Mouse (Mus musculus) limb, embryonic 11.5 days (tissue): ENCODE measurements at regions not wholly inside any gene's neighbourhood (a gene's known extent, or its start where the extent isn't known, plus 50 kb on each side); places are given as distances from the start of the nearest gene placed in this dataset.
A peak's percentile ranks its signal among the peaks of the same experiment; 100 is the strongest.

Experiments used
- ATAC-seq: fragments of 200-750 bp; cut with Nextera tagmentation; 2 replicates; pipeline ENCODE4 v1.8.0; 2017; ENCODE audit warnings: low read depth; ENCODE audit not compliant: insufficient number of reproducible peaks, low FRiP score, low TSS enrichment
- DNase-seq: peaks from one replicate; pipeline ENCODE4 v3.0.0-alpha.2; 2015; ENCODE audit warnings: low spot score
- H3K27ac ChIP-seq: fragments of 300-500 bp; sonication (generic); replicated peaks from 2 replicates; pipeline ENCODE4 v1.5.1; 2014; ENCODE audit warnings: low read depth, mild to moderate bottlenecking, low read length
- H3K27me3 ChIP-seq: fragments of 300-500 bp; sonication (generic); 2 replicates; pipeline ENCODE4 v1.6.1; 2014; ENCODE audit warnings: mild to moderate bottlenecking, low read length, mixed read lengths; ENCODE audit not compliant: control insufficient read depth, insufficient read depth
- H3K36me3 ChIP-seq: fragments of 300-500 bp; sonication (generic); 2 replicates; pipeline ENCODE4 v1.6.1; 2014; ENCODE audit warnings: mild to moderate bottlenecking, low read length, moderate library complexity, mixed read lengths; ENCODE audit not compliant: control insufficient read depth, insufficient read depth
- H3K4me1 ChIP-seq: fragments of 300-500 bp; sonication (generic); 2 replicates; pipeline ENCODE4 v1.6.1; 2014; ENCODE audit warnings: low read length, mixed read lengths; ENCODE audit not compliant: control insufficient read depth, insufficient read depth
- H3K4me2 ChIP-seq: fragments of 300-500 bp; sonication (generic); 2 replicates; pipeline ENCODE4 v1.6.1; 2014; ENCODE audit warnings: low read depth, mild to moderate bottlenecking, moderate library complexity; ENCODE audit not compliant: severe bottlenecking
- H3K4me3 ChIP-seq: fragments of 300-500 bp; sonication (generic); 2 replicates; pipeline ENCODE4 v1.5.1; 2014; ENCODE audit warnings: low read depth, low read length
- H3K9ac ChIP-seq: fragments of 300-500 bp; sonication (generic); 2 replicates; pipeline ENCODE4 v1.6.1; 2014; ENCODE audit warnings: mild to moderate bottlenecking, low read length
- H3K9me3 ChIP-seq: fragments of 300-500 bp; sonication (generic); 2 replicates; pipeline ENCODE4 v1.6.1; 2016; ENCODE audit warnings: low read length; ENCODE audit not compliant: control insufficient read depth
- WGBS: fragments of 180-500 bp; shearing (Covaris S2); extraction: QIAGEN DNeasy Blood & Tissue Kit; methylation state at CpG from one replicate; pipeline ENCODE4 v1.1.7; 2014; 5-methylcytosine and 5-hydroxymethylcytosine counted together

- Histone ChIP-seq H3K36me3 (no peaks in the 10 kb centered on the region), H3K4me3 (no peak overlapping the region), H3K9me3 (no peaks in the 10 kb centered on the region), H3K27ac (0 out of 2 replicates have a peak overlapping the region, but pooled peaks have one; percentile 14), H3K27me3 (no peaks in the 10 kb centered on the region), H3K4me2 (no peak overlapping the region), H3K9ac (no peak overlapping the region), H3K4me1 (peaks cover 10% of the 10 kb centered on the region)
- DNase-seq (no peak), ATAC-seq (no peak)
- 41% methylated on average over 8 of the region's 8 CpGs for WGBS
Observed at GRCm38 (mm10) chr8:87152068-87152915, 267.2 kb upstream of the N4bp1 start.

DNA sequence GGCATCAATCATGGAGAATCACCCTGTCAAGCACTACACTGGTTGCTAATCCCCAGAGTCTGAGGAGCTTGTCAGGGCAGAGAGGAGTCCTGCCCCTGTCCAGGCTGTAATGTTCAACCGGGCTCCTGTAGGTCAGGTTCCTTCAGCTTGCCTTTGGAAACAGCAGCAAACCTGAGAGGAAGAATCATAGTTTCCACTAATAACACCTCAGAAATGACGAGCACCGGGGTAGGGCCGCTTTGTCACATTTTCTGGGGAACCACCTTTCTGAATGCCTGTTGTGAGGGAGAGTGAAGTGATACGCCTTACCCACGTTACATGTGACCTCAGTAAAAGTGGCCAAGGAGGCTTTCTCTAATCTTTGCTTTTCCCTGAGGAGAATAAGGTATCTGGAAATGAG, 263.8 kb upstream of the N4bp1 start:
- Histone ChIP-seq H3K9me3 (no peaks in the 10 kb centered on the region), H3K27me3 (no peaks in the 10 kb centered on the region), H3K36me3 (no peaks in the 10 kb centered on the region), H3K27ac (no peak overlapping the region), H3K9ac (no peak overlapping the region), H3K4me1 (peaks cover 12% of the 10 kb centered on the region), H3K4me2 (no peak overlapping the region), H3K4me3 (no peak overlapping the region)
- DNase-seq: no peak
- WGBS: 88% methylated on average over 6 of the region's 6 CpGs
- ATAC-seq: no peak

GRCm38 (mm10) chr8:87147704-87148103, 262.6 kb upstream of the N4bp1 start:
- no peaks in the 10 kb centered on the region for H3K36me3 ChIP-seq
- peaks cover 10% of the 10 kb centered on the region for H3K4me1 ChIP-seq
- no peak overlapping the region for H3K9ac ChIP-seq
- H3K27ac ChIP-seq: no peak overlapping the region
- H3K4me2 ChIP-seq: no peak overlapping the region
- ATAC-seq: no peak
- no peaks in the 10 kb centered on the region for H3K27me3 ChIP-seq
- H3K4me3 ChIP-seq: no peak overlapping the region
- 78% methylated on average over 5 of the region's 5 CpGs for WGBS
- no peak for DNase-seq
- no peaks in the 10 kb centered on the region for H3K9me3 ChIP-seq

DNA sequence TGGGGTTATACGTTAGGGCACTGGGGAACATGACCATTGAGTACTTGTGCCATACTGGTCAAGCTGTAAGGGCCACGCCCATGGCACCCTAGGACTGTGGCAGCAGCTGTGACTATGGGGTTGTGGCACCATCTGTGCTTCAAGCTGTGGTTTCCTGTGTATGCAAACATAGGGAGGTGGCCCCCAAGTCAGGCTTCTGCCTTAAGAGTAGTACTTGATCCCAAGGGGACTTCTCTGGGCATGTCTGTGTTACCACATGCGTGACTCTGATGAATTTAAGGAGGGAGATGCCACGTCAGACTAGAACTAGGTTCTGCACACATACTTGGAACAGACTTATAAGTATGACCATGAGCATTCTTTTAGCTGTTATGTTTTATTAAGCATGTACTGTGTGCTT, 252.4 kb upstream of the N4bp1 start:
- no peak for ATAC-seq
- H3K4me1 ChIP-seq: no peaks in the 10 kb centered on the region
- no peak overlapping the region for H3K9ac ChIP-seq
- no peak overlapping the region for H3K4me3 ChIP-seq
- no peaks in the 10 kb centered on the region for H3K36me3 ChIP-seq
- H3K27ac ChIP-seq: no peak overlapping the region
- WGBS: 87% methylated on average over 4 of the region's 4 CpGs
- no peaks in the 10 kb centered on the region for H3K9me3 ChIP-seq
- H3K27me3 ChIP-seq: no peaks in the 10 kb centered on the region
- no peak for DNase-seq
- no peak overlapping the region for H3K4me2 ChIP-seq

DNA sequence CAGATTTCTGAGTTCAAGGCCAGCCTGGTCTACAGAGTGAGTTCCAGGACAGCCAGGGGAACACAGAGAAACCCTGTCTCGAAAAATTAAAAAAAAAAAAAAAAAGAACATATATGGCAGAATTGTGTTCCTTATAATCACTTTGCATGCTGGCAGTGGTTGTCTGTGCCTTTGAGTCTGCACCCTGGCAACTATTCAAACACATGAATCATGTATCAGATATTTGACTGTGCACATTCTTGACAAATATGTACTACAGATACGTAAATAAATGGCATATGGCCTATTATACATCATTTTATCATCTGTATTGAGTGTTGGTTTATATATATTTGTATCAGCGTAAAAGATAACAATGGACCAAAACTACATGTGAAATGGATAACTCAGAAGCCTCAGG, 246.7 kb upstream of the N4bp1 start:
- ATAC-seq: no peak
- Histone ChIP-seq H3K27ac (no peak overlapping the region), H3K4me3 (no peak overlapping the region), H3K4me2 (no peak overlapping the region), H3K9ac (no peak overlapping the region), H3K9me3 (no peaks in the 10 kb centered on the region), H3K36me3 (no peaks in the 10 kb centered on the region), H3K27me3 (no peaks in the 10 kb centered on the region), H3K4me1 (no peaks in the 10 kb centered on the region)
- 75% methylated on average over 3 of the region's 3 CpGs for WGBS
- DNase-seq: no peak

- 66% methylated on average over 3 of the region's 3 CpGs for WGBS
- Histone ChIP-seq H3K36me3 (no peaks in the 10 kb centered on the region), H3K9ac (no peak overlapping the region), H3K4me1 (no peaks in the 10 kb centered on the region), H3K4me3 (no peak overlapping the region), H3K27me3 (no peaks in the 10 kb centered on the region), H3K4me2 (no peak overlapping the region), H3K9me3 (no peaks in the 10 kb centered on the region), H3K27ac (no peak overlapping the region)
- DNase-seq (no peak), ATAC-seq (no peak)
Observed at GRCm38 (mm10) chr8:87130691-87131090, 245.6 kb upstream of the N4bp1 start.

- H3K9me3 ChIP-seq: no peaks in the 10 kb centered on the region
- no peaks in the 10 kb centered on the region for H3K36me3 ChIP-seq
- 74% methylated on average over 4 of the region's 4 CpGs for WGBS
- no peak for DNase-seq
- no peak overlapping the region for H3K4me3 ChIP-seq
- no peaks in the 10 kb centered on the region for H3K27me3 ChIP-seq
- no peak overlapping the region for H3K27ac ChIP-seq
- no peaks in the 10 kb centered on the region for H3K4me1 ChIP-seq
- H3K4me2 ChIP-seq: no peak overlapping the region
- ATAC-seq: no peak
- no peak overlapping the region for H3K9ac ChIP-seq
Observed at GRCm38 (mm10) chr8:87128593-87128992, 243.5 kb upstream of the N4bp1 start.

GRCm38 (mm10) chr8:87116190-87116765, 231.2 kb upstream of the N4bp1 start:
- WGBS: 68% methylated on average over 14 of the region's 14 CpGs
- no peaks in the 10 kb centered on the region for H3K9me3 ChIP-seq
- no peak overlapping the region for H3K27ac ChIP-seq
- no peaks in the 10 kb centered on the region for H3K4me1 ChIP-seq
- ATAC-seq (no peak), DNase-seq (no peak)
- no peaks in the 10 kb centered on the region for H3K36me3 ChIP-seq
- H3K27me3 ChIP-seq: no peaks in the 10 kb centered on the region
- no peak overlapping the region for H3K4me3 ChIP-seq
- H3K4me2 ChIP-seq: no peak overlapping the region
- H3K9ac ChIP-seq: no peak overlapping the region
